Mouse (Mus musculus) kidney, adult 9 months (tissue): Measurements from ENCODE around the gene Txndc5.

Experiments used
- DNase-seq: peaks from one replicate; pipeline ENCODE4 v3.0.0; 2022

Txndc5 gene

GRCm38 (mm10) chr13:38525261-38525660 is 3.4 kb downstream of the Txndc5 start:
- no peak for DNase-seq

- DNase-seq: no peak
Measured at GRCm38 (mm10) chr13:38523231-38523630, 5.4 kb downstream of the Txndc5 start.

- no peak for DNase-seq
Measured at GRCm38 (mm10) chr13:38522056-38522654, 6.5 kb downstream of the Txndc5 start.

GRCm38 (mm10) chr13:38520299-38520698 is 8.3 kb downstream of the Txndc5 start:
- no peak for DNase-seq

- no peak for DNase-seq
Measured at GRCm38 (mm10) chr13:38516582-38516981, 12.0 kb downstream of the Txndc5 start.

GRCm38 (mm10) chr13:38515845-38516244 is 12.8 kb downstream of the Txndc5 start:
- no peak for DNase-seq

GRCm38 (mm10) chr13:38515431-38515830 is 13.2 kb downstream of the Txndc5 start:
- peak; percentile 82 for DNase-seq

GRCm38 (mm10) chr13:38513921-38514320 is 14.7 kb downstream of the Txndc5 start:
- no peak for DNase-seq

- no peak for DNase-seq
Measured at GRCm38 (mm10) chr13:38511979-38512378, 16.6 kb downstream of the Txndc5 start.

- peak; percentile 55 for DNase-seq
Measured at GRCm38 (mm10) chr13:38509681-38510341, 18.8 kb downstream of the Txndc5 start.

GRCm38 (mm10) chr13:38506936-38507335 is 21.7 kb downstream of the Txndc5 start:
- no peak for DNase-seq

GRCm38 (mm10) chr13:38506320-38506719 is 22.3 kb downstream of the Txndc5 start:
- peak; percentile 64 for DNase-seq

GRCm38 (mm10) chr13:38503137-38503849 is 25.3 kb downstream of the Txndc5 start:
- DNase-seq: no peak

- DNase-seq: no peak
Measured at GRCm38 (mm10) chr13:38501314-38501713, 27.3 kb downstream of the Txndc5 start.

- DNase-seq: no peak
Measured at GRCm38 (mm10) chr13:38496715-38497114, 31.9 kb downstream of the Txndc5 start.

GRCm38 (mm10) chr13:38486767-38487166 is 41.9 kb downstream of the Txndc5 start:
- peak; percentile 33 for DNase-seq

GRCm38 (mm10) chr13:38484701-38485100 is 43.9 kb downstream of the Txndc5 start:
- no peak for DNase-seq

- DNase-seq: no peak
Measured at GRCm38 (mm10) chr13:38481021-38481420, 47.6 kb downstream of the Txndc5 start.

- no peak for DNase-seq
Measured at GRCm38 (mm10) chr13:38476936-38477335, 51.7 kb downstream of the Txndc5 start.

- DNase-seq: no peak
Measured at GRCm38 (mm10) chr13:38473497-38473896, 55.1 kb downstream of the Txndc5 start.

- no peak for DNase-seq
Measured at GRCm38 (mm10) chr13:38472636-38473035, 56.0 kb downstream of the Txndc5 start.

- DNase-seq: no peak
Measured at GRCm38 (mm10) chr13:38470882-38471281, 57.7 kb downstream of the Txndc5 start.

GRCm38 (mm10) chr13:38463410-38463809 is 65.2 kb downstream of the Txndc5 start:
- DNase-seq: peak; percentile 33

GRCm38 (mm10) chr13:38451446-38451845 is 77.2 kb downstream of the Txndc5 start:
- DNase-seq: no peak
